Mouse (Mus musculus) erythroblast, embryonic 14.5 days (primary cell): ENCODE measurements around the gene Ctdspl.

Experiments used
- GATA1 ChIP-seq: IDR thresholded peaks from 2 replicates; pipeline ENCODE4 v1.6.1; 2012; ENCODE audit warnings: low read length, inconsistent platforms, mixed read lengths
- TAL1 ChIP-seq: IDR thresholded peaks from 3 replicates; pipeline ENCODE4 v1.6.1; 2012; ENCODE audit warnings: low read length, inconsistent platforms, mixed read lengths

GRCm38 (mm10) chr9:118935098-118935497 is 8.8 kb downstream of the Ctdspl start:
- TF ChIP-seq GATA1 (no peak), TAL1 (no peak)
